Mouse (Mus musculus): ENCODE data around the gene Cflar. TPM values are rescaled to one million over a fixed set of nuclear protein-coding genes. Genes with fewer than 3 reads are reported as not detected.
A peak's percentile ranks its signal among the peaks of the same experiment; 100 is the strongest.
"Not testable (repeated sequence)": the region's sequence is repeated elsewhere in the genome, so short reads cannot be mapped to it uniquely, and the experiment has no call there.

The Cflar gene
- 27.3 and 29.7 TPM in 2 replicates for polyA plus RNA-seq (2016; fragmentation: Nextera tagmentation; extraction: Ambion mirVana)

DNA sequence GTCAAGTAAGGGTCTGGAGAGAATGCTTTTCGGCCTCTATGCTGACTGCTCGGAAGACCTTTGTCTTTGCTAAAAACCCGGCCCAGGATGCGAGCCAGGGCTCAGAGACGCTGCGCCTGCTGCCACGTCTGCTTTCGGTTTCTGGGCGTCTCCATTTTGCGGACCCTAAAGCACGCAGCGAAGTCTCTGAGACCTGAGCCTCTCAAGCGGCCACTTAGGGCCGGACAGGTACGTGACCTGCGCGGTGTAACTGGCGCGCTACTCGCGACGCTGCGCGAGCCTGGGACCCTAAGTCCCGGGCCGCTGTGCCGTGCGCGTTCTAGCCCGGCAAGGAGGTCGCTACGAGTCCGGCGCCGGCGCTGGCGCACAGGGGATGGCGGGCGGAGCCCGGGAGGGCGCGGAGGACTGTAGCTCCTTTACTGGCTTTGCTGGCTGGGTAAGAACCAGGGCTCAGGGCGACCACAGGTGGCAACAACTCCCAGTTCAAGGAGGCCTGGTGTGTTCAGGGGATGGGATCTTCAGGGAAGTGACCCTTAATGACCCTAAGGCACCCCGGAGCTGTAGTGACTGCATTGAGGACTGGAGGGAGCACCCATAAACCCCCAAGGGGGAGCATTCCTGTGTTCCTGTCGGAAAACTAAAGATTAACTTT, at the start of gene Cflar:
TSS of gene Cflar (plus strand) at position 144 of the 652 bp plus-strand sequence.
- Histone ChIP-seq H3K4me1 (peaks cover 23% of the 10 kb centered on the region), H3K27me3 (replicated peaks; ENCODE audit: low read depth, poor library complexity, severe bottlenecking) (no peaks in the 10 kb centered on the region), H3K36me3 (replicated peaks) (peaks cover 19% of the 10 kb centered on the region), H3K27ac (replicated peaks) (peak within 1 kb of the TSS; percentile 96), H3K9me3 (no peaks in the 10 kb centered on the region), H3K4me3 (peak within 1 kb of the TSS; percentile 79)
- peak; percentile 84 for DNase-seq (ENCODE audit: low spot score)
- under 1% methylated on average over 45 of the region's 45 CpGs for WGBS

DNA sequence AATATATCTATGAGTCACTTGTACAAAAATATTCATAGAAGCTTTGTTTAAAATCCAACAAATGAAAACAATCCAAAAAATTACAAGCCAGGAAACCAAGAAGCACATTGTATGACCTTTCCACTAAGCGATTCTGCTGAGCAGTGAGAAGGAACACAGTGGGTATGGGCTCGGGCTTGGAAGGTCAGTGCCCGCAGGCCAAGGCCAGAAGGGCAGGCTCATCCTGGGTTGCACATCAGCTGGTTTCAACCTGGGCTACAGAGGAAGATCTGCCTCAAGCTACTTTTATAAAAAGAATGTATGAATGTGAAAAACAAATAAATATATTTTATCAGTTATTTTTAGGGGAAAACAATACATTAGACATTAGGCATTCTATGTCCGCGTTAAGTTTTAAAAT, 48.6 kb upstream of the Cflar start:
- 95% methylated on average over 5 of the region's 5 CpGs for WGBS
- H3K4me1 ChIP-seq; H3K9me3 ChIP-seq; H3K27me3 ChIP-seq (replicated peaks; ENCODE audit: low read depth, poor library complexity, severe bottlenecking); DNase-seq (ENCODE audit: low spot score); H3K36me3 ChIP-seq (replicated peaks); H3K27ac ChIP-seq (replicated peaks); H3K4me3 ChIP-seq: not testable (repeated sequence)

DNA sequence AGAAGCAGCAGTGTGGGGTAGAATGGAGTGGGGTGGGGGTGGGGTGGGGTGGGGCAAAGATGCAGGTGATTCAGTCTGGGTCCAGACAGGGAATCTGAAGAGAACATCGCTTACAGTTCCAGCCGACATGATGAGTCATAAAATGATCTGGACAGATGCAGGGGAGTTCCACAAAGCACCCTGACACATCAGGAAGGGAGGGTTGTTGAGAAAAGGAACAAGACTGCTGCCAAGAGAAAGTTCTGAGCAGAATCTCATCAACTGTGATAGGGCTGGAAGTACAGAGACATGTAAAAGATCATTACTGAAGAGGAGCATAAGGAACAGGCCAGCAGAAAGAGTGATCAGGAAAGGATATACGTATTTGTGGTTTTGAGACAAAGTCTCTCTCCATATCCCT, 47.9 kb upstream of the Cflar start:
- H3K36me3 ChIP-seq (replicated peaks); H3K4me3 ChIP-seq; H3K9me3 ChIP-seq; H3K27me3 ChIP-seq (replicated peaks; ENCODE audit: low read depth, poor library complexity, severe bottlenecking); H3K27ac ChIP-seq (replicated peaks); H3K4me1 ChIP-seq; DNase-seq (ENCODE audit: low spot score): not testable (repeated sequence)
- WGBS: 84% methylated on average over 3 of the region's 3 CpGs

DNA sequence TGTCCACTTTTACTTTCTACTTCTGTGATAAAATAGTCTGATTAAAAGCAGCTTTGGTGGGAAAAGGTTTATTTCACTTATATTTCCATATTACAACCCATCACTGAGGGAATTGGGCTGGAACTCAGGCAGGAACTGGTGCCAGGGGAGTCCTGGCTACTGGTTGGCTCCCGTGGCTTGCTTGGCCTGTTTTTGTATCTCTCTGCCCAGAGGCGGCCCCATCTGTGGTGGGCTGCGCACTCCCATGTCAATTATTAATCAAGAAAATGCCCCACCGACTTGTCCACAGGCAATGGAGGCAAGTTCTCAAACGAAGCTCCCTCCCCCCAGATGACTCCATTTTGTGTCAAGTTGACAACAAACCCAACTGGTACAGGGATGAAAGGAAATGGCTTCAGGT, 43.1 kb upstream of the Cflar start:
- peaks cover 7% of the 10 kb centered on the region for H3K4me1 ChIP-seq
- H3K27me3 ChIP-seq (replicated peaks; ENCODE audit: low read depth, poor library complexity, severe bottlenecking): no peaks in the 10 kb centered on the region
- 88% methylated on average over 5 of the region's 5 CpGs for WGBS
- H3K9me3 ChIP-seq: no peaks in the 10 kb centered on the region
- H3K36me3 ChIP-seq (replicated peaks): no peaks in the 10 kb centered on the region
- DNase-seq (ENCODE audit: low spot score): no peak
- H3K4me3 ChIP-seq: no peak overlapping the region
- H3K27ac ChIP-seq (replicated peaks): no peak overlapping the region

DNA sequence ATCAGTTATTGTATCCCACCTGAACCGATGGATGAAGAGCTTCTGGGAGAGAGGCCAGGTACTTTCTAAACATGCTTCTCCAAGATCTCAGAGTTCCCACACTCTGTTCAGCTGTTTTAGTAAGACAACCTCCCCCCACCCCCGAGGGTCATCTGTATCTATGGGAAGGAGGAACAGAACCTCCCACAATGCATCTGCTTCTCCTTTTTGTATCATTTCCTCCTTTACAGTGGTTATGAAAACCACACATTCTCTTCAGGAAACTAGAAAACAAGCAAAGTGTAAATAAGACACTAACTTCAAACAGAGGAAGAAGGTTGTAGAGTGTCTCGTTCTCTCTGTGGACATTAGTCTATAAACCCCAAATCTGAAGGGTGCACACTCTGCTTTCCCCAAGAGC, 41.7 kb upstream of the Cflar start:
- H3K27me3 ChIP-seq (replicated peaks; ENCODE audit: low read depth, poor library complexity, severe bottlenecking); H3K4me3 ChIP-seq; DNase-seq (ENCODE audit: low spot score); H3K9me3 ChIP-seq; H3K4me1 ChIP-seq; H3K27ac ChIP-seq (replicated peaks); H3K36me3 ChIP-seq (replicated peaks): not testable (repeated sequence)
- WGBS: 83% methylated on average over 3 of the region's 3 CpGs

DNA sequence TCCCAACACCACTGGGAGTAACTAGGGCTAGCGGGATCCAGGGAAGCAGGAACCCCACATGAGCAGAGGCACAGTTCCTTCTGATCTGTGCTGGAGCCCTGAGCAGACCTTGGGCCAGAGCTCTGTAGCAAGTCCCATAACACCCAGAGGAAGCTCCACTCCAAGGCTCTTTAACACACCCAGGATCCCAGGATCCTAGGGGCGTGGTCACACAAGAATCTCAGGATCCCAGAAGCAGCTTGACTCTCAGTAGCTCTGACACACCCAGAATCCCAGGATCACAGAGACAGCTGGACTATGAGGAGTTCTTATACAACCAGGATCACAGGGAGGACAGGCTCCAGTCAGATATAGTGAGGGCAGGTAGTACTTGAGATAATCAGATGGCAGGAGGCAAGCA, 39.2 kb upstream of the Cflar start:
- Histone ChIP-seq H3K27me3 (replicated peaks; ENCODE audit: low read depth, poor library complexity, severe bottlenecking) (no peaks in the 10 kb centered on the region), H3K9me3 (no peaks in the 10 kb centered on the region), H3K27ac (replicated peaks) (no peak overlapping the region), H3K36me3 (replicated peaks) (no peaks in the 10 kb centered on the region), H3K4me3 (no peak overlapping the region), H3K4me1 (peaks cover 7% of the 10 kb centered on the region)
- DNase-seq (ENCODE audit: low spot score): no peak
- 90% methylated on average over 2 of the region's 2 CpGs for WGBS

DNA sequence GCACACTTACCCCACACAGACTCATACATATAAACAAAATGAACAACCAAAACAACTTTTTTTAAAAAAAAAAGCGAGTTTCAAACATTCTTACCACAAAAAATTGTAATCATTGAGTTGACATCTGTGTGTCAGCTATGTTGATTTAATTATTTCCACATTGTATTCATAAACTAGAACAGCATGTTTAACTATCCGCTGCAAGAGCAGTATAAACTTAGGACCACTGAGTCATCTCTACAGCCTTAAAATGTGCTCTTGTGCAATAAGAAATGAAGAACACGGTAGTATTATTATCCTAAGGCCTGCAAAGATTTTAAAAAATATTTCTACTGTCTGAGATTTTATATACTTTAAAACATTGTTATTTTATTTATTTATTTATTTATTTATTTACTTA, 36.3 kb upstream of the Cflar start:
- no peak overlapping the region for H3K4me3 ChIP-seq
- H3K27ac ChIP-seq (replicated peaks): no peak overlapping the region
- H3K4me1 ChIP-seq: no peaks in the 10 kb centered on the region
- H3K9me3 ChIP-seq: no peaks in the 10 kb centered on the region
- WGBS: 85% methylated on average over 3 of the region's 3 CpGs
- DNase-seq (ENCODE audit: low spot score): no peak
- H3K27me3 ChIP-seq (replicated peaks; ENCODE audit: low read depth, poor library complexity, severe bottlenecking): no peaks in the 10 kb centered on the region
- no peaks in the 10 kb centered on the region for H3K36me3 ChIP-seq (replicated peaks)

DNA sequence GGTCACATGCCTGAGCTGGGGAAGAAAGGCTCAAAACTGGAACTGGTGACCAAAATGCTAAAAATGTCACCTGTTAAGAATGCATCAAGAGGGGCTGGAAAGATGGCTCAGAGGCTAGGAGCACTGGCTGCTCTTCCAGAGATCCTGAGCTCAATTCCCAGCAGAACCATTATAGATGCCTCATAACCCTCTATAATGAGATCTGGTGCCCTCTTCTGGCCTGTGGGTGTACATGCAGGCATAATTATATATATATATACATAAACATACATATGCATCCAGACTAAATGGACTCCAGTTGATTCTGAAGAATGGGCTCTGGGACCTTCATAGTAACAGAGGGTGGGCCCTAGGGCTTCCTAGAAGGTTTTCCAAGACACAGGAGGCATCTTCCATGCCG, 33.7 kb upstream of the Cflar start:
- Histone ChIP-seq H3K4me3 (no peak overlapping the region), H3K27ac (replicated peaks) (no peak overlapping the region), H3K36me3 (replicated peaks) (no peaks in the 10 kb centered on the region), H3K27me3 (replicated peaks; ENCODE audit: low read depth, poor library complexity, severe bottlenecking) (no peaks in the 10 kb centered on the region), H3K4me1 (no peaks in the 10 kb centered on the region), H3K9me3 (no peaks in the 10 kb centered on the region)
- WGBS: 89% methylated on average over 1 of the region's 1 CpGs
- no peak for DNase-seq (ENCODE audit: low spot score)

DNA sequence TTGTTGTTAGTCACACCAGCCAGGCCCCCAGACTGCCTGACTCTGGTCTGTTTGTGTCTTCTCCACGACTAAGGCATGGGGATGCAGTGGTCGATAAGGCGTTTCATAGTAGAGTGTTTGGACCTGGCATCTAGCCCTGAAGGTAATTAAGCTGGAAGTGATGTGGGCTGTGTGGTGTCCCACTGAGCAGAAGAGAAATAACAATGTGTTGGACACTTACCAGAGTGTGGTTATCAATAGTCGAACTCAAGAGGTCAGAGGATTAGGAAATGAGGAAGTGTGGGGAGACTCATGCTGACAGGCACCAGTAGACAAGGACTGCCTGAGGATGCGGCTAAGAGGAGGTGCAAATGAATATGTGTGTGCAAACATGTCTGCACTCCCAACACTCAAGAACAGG, 32.9 kb upstream of the Cflar start:
- H3K27me3 ChIP-seq (replicated peaks; ENCODE audit: low read depth, poor library complexity, severe bottlenecking); H3K4me1 ChIP-seq; DNase-seq (ENCODE audit: low spot score); H3K36me3 ChIP-seq (replicated peaks); H3K9me3 ChIP-seq; H3K4me3 ChIP-seq; H3K27ac ChIP-seq (replicated peaks): not testable (repeated sequence)
- WGBS: 73% methylated on average over 5 of the region's 5 CpGs

DNA sequence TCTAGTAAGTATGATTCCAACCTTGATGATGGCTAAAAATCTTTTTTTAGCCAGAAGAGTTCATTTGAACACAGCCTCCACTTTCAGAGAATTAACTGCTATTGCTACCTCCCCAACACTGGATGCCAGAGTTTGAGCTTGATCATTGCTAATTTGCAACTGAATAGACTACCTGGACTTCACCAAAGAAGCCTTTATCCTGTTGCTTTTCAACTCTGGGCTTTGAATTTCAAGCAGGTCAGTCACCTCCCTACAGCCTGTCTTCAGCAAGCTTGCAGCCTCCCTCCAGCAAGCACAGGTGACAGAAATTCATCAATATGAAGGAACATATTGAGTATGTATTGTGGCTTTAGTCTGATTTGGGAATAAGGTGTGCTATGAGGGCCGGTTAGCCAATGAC, 21.9 kb upstream of the Cflar start:
- WGBS: 74% methylated on average over 1 of the region's 1 CpGs
- Histone ChIP-seq H3K27ac (replicated peaks) (no peak overlapping the region), H3K36me3 (replicated peaks) (no peaks in the 10 kb centered on the region), H3K4me1 (no peaks in the 10 kb centered on the region), H3K9me3 (no peaks in the 10 kb centered on the region; the same call in 1 of the 2 replicates), H3K4me3 (no peak overlapping the region), H3K27me3 (replicated peaks; ENCODE audit: low read depth, poor library complexity, severe bottlenecking) (no peaks in the 10 kb centered on the region)
- DNase-seq (ENCODE audit: low spot score): no peak

DNA sequence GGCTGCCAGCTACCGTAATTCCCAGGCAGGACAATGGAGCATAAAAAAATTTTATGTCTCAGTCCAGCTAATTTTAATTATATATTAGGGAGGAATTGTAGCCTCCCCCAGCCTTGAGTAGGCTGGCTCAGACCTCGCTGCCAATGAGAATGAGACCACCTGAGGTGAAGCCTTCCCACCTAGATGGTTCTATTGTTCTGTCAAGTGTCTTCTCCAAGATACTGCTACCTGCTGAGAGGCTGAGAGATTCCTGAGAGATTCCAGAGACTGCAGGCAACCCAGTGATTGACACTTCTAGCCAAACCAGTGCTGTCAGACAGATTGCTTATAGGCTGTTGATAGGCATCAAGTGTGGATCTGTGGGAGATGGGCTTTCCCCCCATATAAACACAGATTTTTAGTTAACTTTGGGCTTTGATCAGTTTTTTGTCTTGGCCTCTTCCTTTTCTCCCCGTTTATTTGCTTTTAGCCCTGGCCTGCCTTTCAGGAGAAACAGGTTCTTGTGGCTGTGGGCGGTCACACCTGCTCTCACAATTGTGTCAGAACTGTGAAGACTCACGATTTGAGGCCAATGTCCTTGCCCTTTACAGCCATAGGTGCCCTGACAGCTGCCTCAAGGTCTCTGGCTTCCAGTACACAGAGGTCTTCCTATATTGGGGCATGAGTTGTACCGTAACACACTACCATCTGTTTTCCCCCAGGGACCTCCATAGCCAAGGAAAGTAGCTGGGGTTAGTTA, 21.1 kb upstream of the Cflar start:
- DNase-seq (ENCODE audit: low spot score): no peak
- Histone ChIP-seq H3K9me3 (no peaks in the 10 kb centered on the region; the same call in 1 of the 2 replicates), H3K4me3 (no peak overlapping the region), H3K36me3 (replicated peaks) (no peaks in the 10 kb centered on the region), H3K4me1 (no peaks in the 10 kb centered on the region), H3K27ac (replicated peaks) (no peak overlapping the region), H3K27me3 (replicated peaks; ENCODE audit: low read depth, poor library complexity, severe bottlenecking) (no peaks in the 10 kb centered on the region)
- 63% methylated on average over 6 of the region's 6 CpGs for WGBS

DNA sequence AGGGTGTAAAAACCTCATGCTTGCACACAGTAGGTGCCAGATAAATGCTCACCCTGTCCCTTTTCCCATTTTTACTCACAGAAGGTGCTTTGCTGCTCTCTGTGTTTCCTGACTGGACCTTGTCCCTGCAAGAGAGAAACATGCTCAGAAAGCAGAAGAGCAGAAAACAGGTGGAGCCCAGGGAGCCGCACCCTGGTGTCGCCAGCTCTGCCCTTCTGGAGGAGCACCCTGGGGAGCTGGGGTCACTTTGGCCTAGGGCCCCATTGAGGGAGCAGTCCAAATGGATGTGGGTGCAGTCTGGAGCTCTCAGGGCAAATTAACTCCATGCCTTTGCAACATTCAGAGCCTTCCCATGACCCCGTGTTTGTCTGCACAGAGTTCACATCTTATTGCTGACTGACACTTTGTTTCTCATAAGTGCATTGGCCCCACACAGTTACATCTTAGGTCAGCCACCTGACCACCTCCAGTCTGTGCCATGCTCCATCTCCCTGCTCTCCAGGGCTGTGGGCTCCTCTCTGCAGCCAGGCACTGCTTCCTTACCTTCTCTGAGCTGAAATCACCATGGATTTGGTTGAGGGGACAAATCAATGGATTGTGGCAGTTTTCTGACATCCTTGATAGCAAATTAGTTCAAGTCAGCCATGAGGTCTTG, 20.3 kb upstream of the Cflar start:
- not testable (repeated sequence) for DNase-seq (ENCODE audit: low spot score); H3K4me1 ChIP-seq; H3K9me3 ChIP-seq; H3K27ac ChIP-seq (replicated peaks); H3K36me3 ChIP-seq (replicated peaks); H3K27me3 ChIP-seq (replicated peaks; ENCODE audit: low read depth, poor library complexity, severe bottlenecking); H3K4me3 ChIP-seq
- WGBS: 68% methylated on average over 3 of the region's 3 CpGs

DNA sequence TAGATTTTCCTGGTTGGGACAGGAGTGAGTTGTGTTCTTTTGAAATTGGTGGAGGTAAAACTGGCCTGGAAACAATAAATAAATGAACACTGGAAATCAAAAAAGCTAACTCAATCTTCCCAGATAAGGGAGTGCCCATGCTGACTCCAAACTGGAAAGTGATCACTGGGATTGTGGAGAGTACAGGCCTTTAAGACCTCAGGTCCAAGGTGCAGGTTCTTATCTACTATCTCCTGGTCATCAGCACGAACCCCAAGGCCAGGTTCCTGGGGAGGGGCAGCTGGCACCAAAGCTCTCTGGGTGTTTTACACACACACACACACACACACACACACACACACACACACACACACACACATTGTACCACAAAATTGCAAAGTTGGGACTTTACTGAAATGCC, 19.6 kb upstream of the Cflar start:
- 67% methylated on average over 1 of the region's 1 CpGs for WGBS

More for the DNA sequence above, 19.6 kb upstream of the Cflar start:
- not testable (repeated sequence) for DNase-seq (ENCODE audit: low spot score); H3K36me3 ChIP-seq (replicated peaks); H3K4me3 ChIP-seq; H3K27me3 ChIP-seq (replicated peaks; ENCODE audit: low read depth, poor library complexity, severe bottlenecking); H3K9me3 ChIP-seq; H3K27ac ChIP-seq (replicated peaks); H3K4me1 ChIP-seq
